Mouse (Mus musculus) heart, postnatal 36 days (tissue): ENCODE measurements around the gene Dapk3. TPM values are rescaled to one million over a fixed set of nuclear protein-coding genes. Genes with fewer than 3 reads are reported as not detected.

Source experiments
- DNase-seq, 2 experiments: peaks; one replicate each; pipeline ENCODE4 v3.0.0; 2021 to 2022
- intact Hi-C: fragments of 180-260 bp; cut with DNase I; formaldehyde crosslinking; loops from one replicate; pipeline ENCODE4 v1.15.1; 2025
- total RNA-seq, 2 experiments: library from RNA; stranded (reverse); gene quantifications; 2 replicates each; pipeline ENCODE4 v1.2.3; 2021

Dapk3 gene
- total RNA-seq, 2 experiments from 2014 or later = 31.0 to 31.3 TPM

- DNase-seq = no peak
- intact Hi-C loops = no loop called here
Observed at GRCm38 (mm10) chr10:81230438-81231332, 47.9 kb downstream of the Dapk3 start, which contains the start of gene Atcay. Gene Atcay, minus strand, starts transcription at chr10:81230833.

- no peak for DNase-seq
- intact Hi-C loops = no loop called here
Observed at GRCm38 (mm10) chr10:81231436-81231835, 48.6 kb downstream of the Dapk3 start.

GRCm38 (mm10) chr10:81232580-81233225 is 49.9 kb downstream of the Dapk3 start, which contains the start of gene Zfr2:
Gene Zfr2, plus strand, starts transcription at chr10:81233155.
- DNase-seq = peak; percentile 79 to 81
- intact Hi-C loops = no loop called here

GRCm38 (mm10) chr10:81233226-81233585 is 50.4 kb downstream of the Dapk3 start:
- intact Hi-C loops = no loop called here
- DNase-seq = no peak

- no peak for DNase-seq
- intact Hi-C loops = no loop called here
Observed at GRCm38 (mm10) chr10:81234206-81234605, 51.4 kb downstream of the Dapk3 start.

GRCm38 (mm10) chr10:81236471-81237268 is 53.9 kb downstream of the Dapk3 start:
- intact Hi-C loops = no loop called here
- no peak for DNase-seq

- no peak for DNase-seq
- intact Hi-C loops = no loop called here
Observed at GRCm38 (mm10) chr10:81238618-81239017, 55.8 kb downstream of the Dapk3 start.

GRCm38 (mm10) chr10:81240876-81241275 is 58.1 kb downstream of the Dapk3 start:
- intact Hi-C loops = no loop called here
- DNase-seq = peak in 1 of 2 experiments; percentile 46

GRCm38 (mm10) chr10:81242021-81242420 is 59.2 kb downstream of the Dapk3 start:
- intact Hi-C loops = no loop called here
- no peak for DNase-seq

Other genes starting within 250 kb of the Dapk3 start
- gene Gng7, start 168.1 kb upstream of the Dapk3 start, total RNA-seq = under 1 TPM; 0.22 to 0.67 TPM
- not detected for gene Diras1, start 157.3 kb upstream of the Dapk3 start, total RNA-seq
- gene Slc39a3, start 145.6 kb upstream of the Dapk3 start, total RNA-seq = 10 to 100 TPM; 14.5 to 14.6 TPM
- 10 to 100 TPM; 96.1 to 99.9 TPM for gene Sgta, start 122.8 kb upstream of the Dapk3 start, total RNA-seq
- gene Thop1, start 113.0 kb upstream of the Dapk3 start, total RNA-seq = 10 to 100 TPM; 11.9 to 13.1 TPM
- 1 to 10 TPM in 1 of 2 experiments, under 1 TPM in 1; 0.95 to 1.1 TPM for gene Creb3l3, start 84.1 kb upstream of the Dapk3 start, total RNA-seq
- 100 to 1,000 TPM; 113 to 125 TPM for gene Map2k2, start 77.1 kb upstream of the Dapk3 start, total RNA-seq
- 10 to 100 TPM; 37.9 to 39.5 TPM for gene Zbtb7a, start 47.8 kb upstream of the Dapk3 start, total RNA-seq
- gene Pias4, start 15.1 kb upstream of the Dapk3 start, total RNA-seq = 10 to 100 TPM; 14.0 to 17.1 TPM
- gene Eef2, start 6.4 kb upstream of the Dapk3 start, total RNA-seq = 1,000 to 10,000 TPM; 1,005 to 1,085 TPM
- not detected for gene 4930442H23Rik, start 844 bp downstream of the Dapk3 start, total RNA-seq
- gene Nmrk2, start 19.0 kb downstream of the Dapk3 start, total RNA-seq = 1 to 10 TPM; 7.8 to 7.9 TPM
- gene Atcay, start 47.8 kb downstream of the Dapk3 start, total RNA-seq = under 1 TPM in 1 of 2 experiments, not detected in 1; 0.11 TPM
- 1 to 10 TPM; 2.5 to 3.6 TPM for gene Zfr2, start 50.1 kb downstream of the Dapk3 start, total RNA-seq
- gene Matk, start 69.9 kb downstream of the Dapk3 start, total RNA-seq = under 1 TPM; 0.39 to 0.41 TPM
- 10 to 100 TPM; 95.2 to 97.4 TPM for gene Mrpl54, start 83.9 kb downstream of the Dapk3 start, total RNA-seq
- 100 to 1,000 TPM; 102 to 108 TPM for gene Apba3, start 84.0 kb downstream of the Dapk3 start, total RNA-seq
- under 1 TPM in 1 of 2 experiments, not detected in 1; 0.19 TPM for gene Tjp3, start 108.6 kb downstream of the Dapk3 start, total RNA-seq
- gene Pip5k1c, start 110.0 kb downstream of the Dapk3 start, total RNA-seq = 10 to 100 TPM; 31.5 to 33.3 TPM
- gene Cactin, start 138.1 kb downstream of the Dapk3 start, total RNA-seq = 10 to 100 TPM; 13.2 to 17.4 TPM
- 1 to 10 TPM; 5.0 to 5.4 TPM for gene Tbxa2r, start 145.7 kb downstream of the Dapk3 start, total RNA-seq
- 1 to 10 TPM; 5.9 TPM for gene Gipc3, start 160.3 kb downstream of the Dapk3 start, total RNA-seq
- gene Hmg20b, start 167.5 kb downstream of the Dapk3 start, total RNA-seq = 10 to 100 TPM; 60.4 to 67.1 TPM
- gene Mfsd12, start 174.5 kb downstream of the Dapk3 start, total RNA-seq = 10 to 100 TPM; 11.7 to 12.5 TPM
- under 1 TPM; 0.31 to 0.81 TPM for gene 4930404N11Rik, start 182.8 kb downstream of the Dapk3 start, total RNA-seq
- gene Fzr1, start 195.5 kb downstream of the Dapk3 start, total RNA-seq = 10 to 100 TPM; 27.8 to 29.4 TPM
- gene Dohh, start 201.4 kb downstream of the Dapk3 start, total RNA-seq = 10 to 100 TPM; 50.3 to 52.2 TPM
- gene Gm48551, start 201.5 kb downstream of the Dapk3 start, total RNA-seq = 1 to 10 TPM; 1.1 to 2.0 TPM
- gene Gm48552, start 206.0 kb downstream of the Dapk3 start, total RNA-seq = under 1 TPM in 1 of 2 experiments, not detected in 1; 0.62 TPM
- 1 to 10 TPM; 2.2 to 2.4 TPM for gene Smim24, start 210.0 kb downstream of the Dapk3 start, total RNA-seq